Mouse (Mus musculus): ENCODE data around the gene Usp22. TPM values are rescaled to one million over a fixed set of nuclear protein-coding genes. Genes with fewer than 3 reads are reported as not detected.
"Not testable (repeated sequence)": the region's sequence is repeated elsewhere in the genome, so short reads cannot be mapped to it uniquely, and the experiment has no call there.

The Usp22 gene
- polyA plus RNA-seq, 1 experiment from 2014 or later: 373 TPM

DNA sequence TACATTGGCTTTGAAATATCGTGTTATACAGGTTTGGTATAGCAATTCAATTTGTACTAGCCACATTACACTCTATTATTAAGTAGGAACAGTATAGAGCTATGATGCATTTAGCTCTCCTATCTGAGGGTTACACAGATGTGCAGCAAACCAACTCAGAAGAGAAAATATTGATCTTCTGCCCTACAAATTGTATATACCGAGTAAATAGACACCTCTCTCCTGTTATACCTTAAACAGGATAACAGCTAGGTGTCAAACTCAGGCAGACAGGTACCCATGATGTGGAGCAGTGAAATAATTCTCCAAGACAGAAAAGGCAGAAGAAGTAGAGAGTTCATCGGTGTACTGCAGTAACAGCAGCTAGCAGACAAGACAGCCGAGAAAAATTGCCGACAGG lies 923 bp upstream of the Usp22 start:
- ATAC-seq (ENCODE audit: low FRiP score, low read depth): no peak
- Histone ChIP-seq H3K4me1 (peaks cover 27% of the 10 kb centered on the region), H3K9me3 (no peaks in the 10 kb centered on the region), H3K4me2 (replicated peaks) (peak overlapping the region; percentile 49), H3K4me3 (no peak overlapping the region), H3K9ac (no peak overlapping the region), H3K27me3 (replicated peaks) (no peaks in the 10 kb centered on the region), H3K27ac (no peak overlapping the region), H3K36me3 (0 out of 2 replicates have a peak, but pooled peaks cover 4% of the 10 kb centered on the region)
- WGBS: 77% methylated on average over 5 of the region's 5 CpGs

DNA sequence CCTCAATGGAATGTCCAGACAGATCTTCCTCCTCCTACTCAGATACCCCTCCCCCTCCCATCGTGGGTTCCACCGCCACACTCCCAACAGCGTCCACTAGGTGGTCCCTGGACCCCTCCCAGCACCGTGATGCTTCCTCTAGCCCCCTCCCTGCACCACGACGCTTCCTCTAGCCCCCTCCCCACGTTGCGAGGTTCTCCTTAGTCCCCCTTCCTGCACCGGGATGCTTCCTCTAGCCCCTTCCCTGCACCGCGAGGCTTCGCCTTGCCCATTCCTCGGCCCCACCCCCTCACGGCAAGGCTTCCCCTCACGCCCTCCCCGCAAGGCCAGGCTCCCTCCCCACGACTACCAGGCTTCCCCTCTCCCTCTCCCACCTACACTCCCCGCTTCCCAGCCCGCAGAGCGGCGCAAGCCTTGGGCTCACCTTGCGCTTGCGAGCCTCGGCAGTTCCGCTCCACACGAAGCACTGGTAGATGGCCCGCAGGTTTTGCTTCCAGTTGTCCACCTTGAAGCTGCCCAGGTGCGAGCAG lies 499 bp downstream of the Usp22 start:
- no peaks in the 10 kb centered on the region for H3K9me3 ChIP-seq

DNA sequence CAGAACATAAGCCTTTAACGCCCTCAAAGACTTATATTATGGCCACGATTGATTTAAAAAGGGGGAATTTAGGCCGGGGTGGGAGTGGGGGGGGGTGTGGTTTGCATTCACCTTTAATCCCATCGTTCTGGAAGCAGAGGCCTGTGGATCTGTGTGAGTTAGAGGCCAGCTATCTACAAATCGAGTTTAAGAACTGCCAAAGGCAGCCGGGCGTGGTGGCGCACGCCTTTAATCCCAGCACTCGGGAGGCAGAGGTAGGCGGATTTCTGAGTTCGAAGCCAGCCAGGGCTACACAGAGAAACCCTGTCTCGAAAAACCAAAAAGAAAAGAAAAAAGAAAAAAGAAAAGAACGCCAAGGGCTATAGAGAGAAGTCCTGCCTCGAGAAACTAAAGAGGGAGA lies 1.4 kb downstream of the Usp22 start:
- H3K4me3 ChIP-seq: peak overlapping the region; percentile 98
- not testable (repeated sequence) for ATAC-seq (ENCODE audit: low FRiP score, low read depth); H3K27me3 ChIP-seq (replicated peaks); H3K36me3 ChIP-seq; H3K9me3 ChIP-seq; H3K27ac ChIP-seq
- H3K9ac ChIP-seq: peak overlapping the region; percentile 33; the same call in 1 of the 2 replicates
- 45% methylated on average over 15 of the region's 15 CpGs for WGBS
- H3K4me1 ChIP-seq: peaks cover 43% of the 10 kb centered on the region
- peak overlapping the region; percentile 73 for H3K4me2 ChIP-seq (replicated peaks)

More for the DNA sequence above, 499 bp downstream of the Usp22 start:
- Histone ChIP-seq H3K4me1 (peaks cover 34% of the 10 kb centered on the region), H3K27me3 (replicated peaks) (no peaks in the 10 kb centered on the region), H3K4me3 (peak overlapping the region; percentile 98), H3K27ac (peak overlapping the region; percentile 95), H3K36me3 (0 out of 2 replicates have a peak, but pooled peaks cover 7% of the 10 kb centered on the region), H3K4me2 (replicated peaks) (peak overlapping the region; percentile 73), H3K9ac (peak overlapping the region; percentile 99)
- under 1% methylated on average over 28 of the region's 28 CpGs for WGBS
- ATAC-seq (ENCODE audit: low FRiP score, low read depth): peak; percentile 55

DNA sequence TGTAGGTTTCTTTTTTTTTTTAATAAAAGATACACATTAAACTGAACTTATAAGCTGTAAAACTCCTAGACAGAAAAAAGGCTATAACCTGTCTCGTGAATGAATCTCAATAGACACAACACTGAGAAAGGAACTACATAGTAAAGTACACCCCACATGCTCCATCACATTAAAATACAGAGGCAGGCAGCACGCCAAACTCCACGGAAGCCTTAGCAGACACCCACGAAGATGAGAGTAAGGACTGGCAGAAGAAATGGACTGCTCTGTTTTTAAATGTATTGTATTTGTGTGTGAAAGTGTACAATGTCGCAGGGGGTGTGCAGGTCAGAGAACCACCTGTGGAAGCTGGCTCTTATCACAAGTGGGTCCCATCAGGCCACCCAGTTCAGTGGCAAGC lies 4.7 kb downstream of the Usp22 start:
- peaks cover 35% of the 10 kb centered on the region for H3K36me3 ChIP-seq
- ATAC-seq (ENCODE audit: low FRiP score, low read depth): no peak
- H3K9me3 ChIP-seq: no peaks in the 10 kb centered on the region
- peaks cover 50% of the 10 kb centered on the region for H3K4me1 ChIP-seq
- H3K27ac ChIP-seq: no peak overlapping the region
- H3K4me2 ChIP-seq (replicated peaks): no peak overlapping the region
- WGBS: 93% methylated on average over 5 of the region's 5 CpGs
- H3K4me3 ChIP-seq: no peak overlapping the region
- no peaks in the 10 kb centered on the region for H3K27me3 ChIP-seq (replicated peaks)
- no peak overlapping the region for H3K9ac ChIP-seq

DNA sequence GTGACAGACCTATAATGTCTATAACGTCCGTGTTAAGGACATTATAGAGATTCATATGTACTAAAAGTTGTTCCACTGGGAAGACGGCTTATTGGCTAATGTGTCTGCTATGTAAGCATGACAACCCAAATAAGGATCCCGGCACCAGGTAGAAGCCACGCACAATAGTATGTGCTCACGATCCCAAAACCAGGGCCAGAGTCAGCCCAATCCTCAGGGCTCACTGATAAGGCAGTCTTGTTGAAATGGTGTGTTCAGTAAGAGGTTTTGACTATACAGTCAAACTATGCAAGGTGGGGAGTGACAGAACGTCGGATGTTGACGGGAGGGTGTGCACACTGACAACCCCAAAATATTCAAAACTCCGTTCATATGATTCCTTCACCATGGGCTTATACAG lies 10.0 kb downstream of the Usp22 start:
- Histone ChIP-seq H3K4me3 (no peak overlapping the region), H3K36me3 (peaks cover 81% of the 10 kb centered on the region), H3K9ac (no peak overlapping the region), H3K27ac (no peak overlapping the region), H3K9me3 (no peaks in the 10 kb centered on the region), H3K4me1 (peaks cover 17% of the 10 kb centered on the region; the same call in 1 of the 2 replicates), H3K27me3 (replicated peaks) (no peaks in the 10 kb centered on the region), H3K4me2 (replicated peaks) (no peak overlapping the region)
- 96% methylated on average over 10 of the region's 10 CpGs for WGBS
- no peak for ATAC-seq (ENCODE audit: low FRiP score, low read depth)

DNA sequence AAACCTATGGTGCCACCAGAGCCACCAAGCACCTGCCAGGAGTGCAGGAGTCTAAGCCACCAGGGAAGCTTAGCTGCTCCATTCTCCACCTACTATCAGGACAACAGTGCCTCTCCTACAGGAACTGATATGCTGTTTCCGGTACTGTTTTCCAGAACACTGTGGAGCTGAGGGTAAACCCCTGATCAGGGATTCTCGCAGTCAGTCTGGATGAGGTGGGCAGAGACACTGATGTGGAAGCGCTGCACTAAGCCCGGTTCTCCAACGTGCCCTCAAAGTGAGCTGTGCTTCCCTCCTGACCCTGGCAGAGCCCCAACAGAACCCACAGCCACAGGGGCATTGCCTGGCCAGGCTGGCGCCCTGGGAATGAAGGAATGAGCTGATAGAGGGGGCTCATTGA lies 10.5 kb downstream of the Usp22 start:
- no peak for ATAC-seq (ENCODE audit: low FRiP score, low read depth)
- Histone ChIP-seq H3K9ac (no peak overlapping the region), H3K4me1 (peaks cover 16% of the 10 kb centered on the region; the same call in 1 of the 2 replicates), H3K9me3 (no peaks in the 10 kb centered on the region), H3K27ac (no peak overlapping the region), H3K27me3 (replicated peaks) (no peaks in the 10 kb centered on the region), H3K36me3 (peaks cover 86% of the 10 kb centered on the region), H3K4me2 (replicated peaks) (no peak overlapping the region), H3K4me3 (no peak overlapping the region)
- WGBS: 98% methylated on average over 6 of the region's 6 CpGs

DNA sequence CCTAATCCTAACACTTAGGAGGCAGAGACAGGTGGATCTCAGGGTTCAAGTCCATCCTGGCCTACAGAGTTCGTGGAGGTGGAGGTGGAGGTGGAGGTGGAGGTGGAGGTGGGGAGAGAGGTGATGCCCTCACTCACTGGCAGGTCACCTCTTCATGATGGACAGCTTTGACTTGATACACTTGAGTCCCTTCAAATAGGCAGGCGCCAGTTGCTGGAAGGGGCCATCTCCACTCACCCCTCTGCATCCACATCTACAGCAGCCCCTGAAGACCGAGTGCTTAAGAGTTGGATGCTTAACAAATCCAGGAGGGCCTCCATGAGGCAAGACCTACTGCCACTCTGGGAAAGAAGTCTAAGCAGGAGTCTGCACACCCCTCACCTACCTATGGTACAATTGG lies 11.5 kb downstream of the Usp22 start:
- Histone ChIP-seq H3K36me3 (peaks cover 96% of the 10 kb centered on the region), H3K9ac (no peak overlapping the region), H3K4me1 (peaks cover 6% of the 10 kb centered on the region; the same call in 1 of the 2 replicates), H3K27me3 (replicated peaks) (no peaks in the 10 kb centered on the region), H3K9me3 (no peaks in the 10 kb centered on the region), H3K4me2 (replicated peaks) (no peak overlapping the region), H3K4me3 (no peak overlapping the region), H3K27ac (no peak overlapping the region)
- ATAC-seq (ENCODE audit: low FRiP score, low read depth): no peak
- 92% methylated on average over 3 of the region's 3 CpGs for WGBS

DNA sequence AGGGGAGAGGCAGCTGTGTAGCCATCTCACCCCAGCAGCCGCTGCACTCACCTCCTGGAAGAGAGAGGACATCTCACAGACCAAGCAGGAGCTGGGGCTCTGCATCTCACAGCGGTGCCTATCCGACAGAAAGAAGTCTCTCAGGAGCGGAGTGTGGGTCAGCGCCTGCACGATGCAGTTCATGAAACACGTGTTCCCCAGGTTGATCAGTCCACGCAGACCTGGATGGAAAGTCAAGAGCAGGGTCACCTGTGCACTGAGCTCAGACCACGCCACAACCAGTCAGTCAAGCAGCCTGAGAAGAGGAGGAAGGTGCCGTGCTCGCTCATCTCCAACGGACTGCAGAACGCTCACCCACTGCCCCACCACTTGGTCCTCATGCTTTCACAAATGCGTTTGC lies 12.1 kb downstream of the Usp22 start:
- 96% methylated on average over 14 of the region's 14 CpGs for WGBS
- H3K4me1 ChIP-seq: 0 out of 2 replicates have a peak, but pooled peaks cover under 1% of the 10 kb centered on the region
- no peak overlapping the region for H3K27ac ChIP-seq
- no peaks in the 10 kb centered on the region for H3K27me3 ChIP-seq (replicated peaks)
- no peak overlapping the region for H3K4me2 ChIP-seq (replicated peaks)
- ATAC-seq (ENCODE audit: low FRiP score, low read depth): no peak
- H3K9me3 ChIP-seq: no peaks in the 10 kb centered on the region
- H3K9ac ChIP-seq: no peak overlapping the region
- H3K4me3 ChIP-seq: no peak overlapping the region
- peaks cover 97% of the 10 kb centered on the region for H3K36me3 ChIP-seq

DNA sequence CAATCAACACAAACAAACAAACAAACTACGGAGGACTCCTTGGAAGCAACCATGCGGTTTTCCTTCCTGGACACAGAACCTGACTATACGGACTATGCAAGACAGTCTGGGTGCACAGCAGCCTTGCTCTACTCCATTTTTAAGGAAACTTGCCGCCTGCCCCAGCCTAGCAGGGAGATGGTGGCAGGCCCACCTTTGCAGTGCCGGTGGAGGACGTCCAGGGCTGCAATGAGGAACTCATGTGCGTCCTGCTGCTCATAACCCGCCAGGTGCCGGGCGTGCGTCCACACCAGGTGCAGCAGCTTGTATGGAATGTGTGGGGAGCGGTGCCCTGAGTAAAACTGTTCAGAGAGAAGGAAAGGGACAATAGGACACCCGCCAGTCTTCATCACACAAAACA lies 13.7 kb downstream of the Usp22 start:
- Histone ChIP-seq H3K4me3 (no peak overlapping the region), H3K27ac (no peak overlapping the region), H3K9ac (no peak overlapping the region), H3K4me2 (replicated peaks) (no peak overlapping the region), H3K27me3 (replicated peaks) (no peaks in the 10 kb centered on the region), H3K9me3 (no peaks in the 10 kb centered on the region), H3K36me3 (peaks cover 99% of the 10 kb centered on the region), H3K4me1 (no peaks in the 10 kb centered on the region)
- no peak for ATAC-seq (ENCODE audit: low FRiP score, low read depth)
- 93% methylated on average over 13 of the region's 13 CpGs for WGBS

DNA sequence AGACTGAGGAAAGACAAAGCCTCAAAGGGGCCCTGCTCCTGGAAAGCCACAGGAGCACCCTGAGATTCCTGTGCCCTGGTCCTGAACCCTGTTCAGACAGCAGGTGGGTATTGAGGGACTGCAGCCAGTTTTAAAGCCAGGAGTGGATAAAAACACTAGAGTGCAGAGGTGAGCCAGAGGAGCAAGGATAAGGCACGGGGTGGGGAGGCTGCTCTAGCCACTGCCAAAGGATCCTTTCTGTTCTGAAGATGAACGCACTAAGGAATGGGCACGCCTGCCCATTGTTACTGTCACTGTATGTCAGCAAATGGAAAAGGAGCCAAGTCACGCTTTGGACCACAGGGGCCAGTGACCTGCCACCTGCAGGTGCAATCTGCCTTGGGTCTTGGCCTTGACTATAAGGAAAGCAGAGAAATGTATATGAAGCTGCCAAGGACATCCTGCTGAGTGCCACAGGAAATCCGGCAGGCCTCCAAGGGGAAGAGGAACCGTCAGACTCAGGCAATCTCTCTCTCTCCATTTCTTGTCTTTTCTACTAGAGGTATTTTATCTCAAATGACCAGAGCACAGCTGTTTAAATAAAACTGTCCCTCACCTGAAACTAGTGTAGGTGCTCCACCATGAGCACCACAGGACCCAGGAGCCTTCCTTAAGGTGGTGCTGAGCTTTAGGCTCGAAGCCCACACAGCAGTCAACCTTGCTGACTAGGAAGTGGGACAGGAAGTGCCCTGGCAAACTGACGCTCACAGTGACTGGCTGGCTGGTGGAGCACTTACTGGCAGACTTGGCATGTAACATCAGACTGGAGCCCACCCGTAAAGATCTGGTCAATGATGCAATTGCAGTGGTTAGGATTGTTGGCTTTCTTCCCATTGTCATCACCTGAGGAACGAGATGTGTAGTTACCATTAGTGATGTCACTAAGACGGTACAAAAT lies 14.8 kb downstream of the Usp22 start:
- WGBS: 70% methylated on average over 11 of the region's 11 CpGs

DNA sequence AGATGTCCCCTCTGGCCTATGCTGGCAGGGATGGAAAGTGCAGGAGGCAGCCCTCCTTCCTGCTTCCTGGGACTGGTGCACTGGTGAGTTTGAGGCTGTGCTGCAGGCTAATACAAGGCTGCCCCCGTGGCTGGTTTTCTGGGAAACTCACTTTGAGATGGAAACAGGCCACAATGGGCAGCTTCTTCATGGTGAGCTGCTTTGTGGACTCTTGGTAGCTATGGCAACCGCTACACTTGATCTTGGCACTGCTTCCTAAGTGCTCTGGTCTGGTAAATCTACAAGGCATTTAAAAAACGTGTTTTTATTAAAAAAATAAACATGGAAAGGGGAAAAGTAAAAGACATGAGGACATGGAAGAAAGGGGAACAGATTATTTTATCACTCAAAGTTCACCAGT lies 16.7 kb downstream of the Usp22 start:
- no peak overlapping the region for H3K27ac ChIP-seq
- H3K4me3 ChIP-seq: no peak overlapping the region
- no peaks in the 10 kb centered on the region for H3K4me1 ChIP-seq
- 61% methylated on average over 3 of the region's 3 CpGs for WGBS
- H3K4me2 ChIP-seq (replicated peaks): no peak overlapping the region
- peaks cover 99% of the 10 kb centered on the region for H3K36me3 ChIP-seq
- H3K9me3 ChIP-seq: no peaks in the 10 kb centered on the region
- ATAC-seq (ENCODE audit: low FRiP score, low read depth): no peak
- no peak overlapping the region for H3K9ac ChIP-seq
- H3K27me3 ChIP-seq (replicated peaks): no peaks in the 10 kb centered on the region

More for the DNA sequence above, 14.8 kb downstream of the Usp22 start:
- H3K27ac ChIP-seq: no peak overlapping the region
- ATAC-seq (ENCODE audit: low FRiP score, low read depth): no peak
- H3K9ac ChIP-seq: no peak overlapping the region
- H3K4me2 ChIP-seq (replicated peaks): no peak overlapping the region
- no peak overlapping the region for H3K4me3 ChIP-seq
- no peaks in the 10 kb centered on the region for H3K4me1 ChIP-seq
- no peaks in the 10 kb centered on the region for H3K9me3 ChIP-seq
- no peaks in the 10 kb centered on the region for H3K27me3 ChIP-seq (replicated peaks)
- H3K36me3 ChIP-seq: peaks cover 99% of the 10 kb centered on the region

DNA sequence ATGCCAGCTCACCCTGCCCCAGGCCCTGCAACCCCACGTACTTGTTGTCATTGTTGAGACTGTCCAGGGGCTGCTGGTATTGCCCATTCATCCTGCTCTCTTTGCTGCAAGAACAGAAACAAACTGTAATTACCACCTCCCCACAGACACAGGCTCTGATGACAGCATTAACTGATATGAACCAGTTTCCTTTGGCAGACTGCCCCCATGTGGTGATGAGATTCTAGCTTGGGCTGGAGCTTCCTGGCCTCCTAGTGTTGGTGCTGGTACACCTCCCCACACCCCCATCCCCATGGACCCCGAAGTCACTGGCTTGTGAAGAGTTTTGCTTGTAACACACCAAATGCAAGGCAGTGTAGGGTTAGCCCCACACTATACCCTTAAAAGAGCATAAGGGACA lies 19.1 kb downstream of the Usp22 start:
- Histone ChIP-seq H3K9me3 (no peaks in the 10 kb centered on the region), H3K9ac (no peak overlapping the region), H3K4me2 (replicated peaks) (no peak overlapping the region), H3K4me3 (no peak overlapping the region), H3K27me3 (replicated peaks) (no peaks in the 10 kb centered on the region), H3K36me3 (peaks cover 91% of the 10 kb centered on the region), H3K27ac (no peak overlapping the region), H3K4me1 (no peaks in the 10 kb centered on the region)
- WGBS: 95% methylated on average over 2 of the region's 2 CpGs
- ATAC-seq (ENCODE audit: low FRiP score, low read depth): no peak
